Mouse (Mus musculus): ENCODE data around the gene Tmtc2. TPM values are rescaled to one million over a fixed set of nuclear protein-coding genes. Genes with fewer than 3 reads are reported as not detected.

Tmtc2 gene
- polyA plus RNA-seq, 1 experiment from 2014 or later: 0.76 TPM

GRCm38 (mm10) chr10:105384065-105384464 is 190.2 kb downstream of the Tmtc2 start:
- no peaks in the 10 kb centered on the region for H3K36me3 ChIP-seq (ENCODE audit: control insufficient read depth, insufficient read depth)
- H3K9me3 ChIP-seq (replicated peaks; ENCODE audit: control insufficient read depth, low read length): no peaks in the 10 kb centered on the region
- 66% methylated on average over 4 of the region's 4 CpGs for WGBS (ENCODE audit: insufficient replicate concordance)

GRCm38 (mm10) chr10:105381705-105382104 is 192.5 kb downstream of the Tmtc2 start:
- H3K9ac ChIP-seq (ENCODE audit: low read depth, low read length): no peak overlapping the region
- no peak overlapping the region for H3K27ac ChIP-seq (ENCODE audit: low read length)
- WGBS (ENCODE audit: insufficient replicate concordance): 50% methylated on average over 1 of the region's 1 CpGs
- H3K4me1 ChIP-seq (ENCODE audit: control insufficient read depth, low read depth, low read length): no peaks in the 10 kb centered on the region
- H3K4me2 ChIP-seq (ENCODE audit: low read depth, low read length): no peak overlapping the region
- no peak for ATAC-seq (ENCODE audit: low read depth)
- H3K36me3 ChIP-seq (ENCODE audit: control insufficient read depth, insufficient read depth): no peaks in the 10 kb centered on the region
- H3K9me3 ChIP-seq (replicated peaks; ENCODE audit: control insufficient read depth, low read length): no peaks in the 10 kb centered on the region
- no peak overlapping the region for H3K4me3 ChIP-seq (ENCODE audit: low read depth, low read length)
- no peaks in the 10 kb centered on the region for H3K27me3 ChIP-seq (ENCODE audit: control insufficient read depth, insufficient read depth, low read depth, low read length)

More at GRCm38 (mm10) chr10:105384065-105384464, 190.2 kb downstream of the Tmtc2 start:
- H3K4me1 ChIP-seq (ENCODE audit: control insufficient read depth, low read depth, low read length): no peaks in the 10 kb centered on the region
- no peak for ATAC-seq (ENCODE audit: low read depth)
- no peak overlapping the region for H3K4me3 ChIP-seq (ENCODE audit: low read depth, low read length)
- no peak overlapping the region for H3K27ac ChIP-seq (ENCODE audit: low read length)
- no peak overlapping the region for H3K9ac ChIP-seq (ENCODE audit: low read depth, low read length)
- H3K4me2 ChIP-seq (ENCODE audit: low read depth, low read length): no peak overlapping the region
- H3K27me3 ChIP-seq (ENCODE audit: control insufficient read depth, insufficient read depth, low read depth, low read length): no peaks in the 10 kb centered on the region

- ATAC-seq (ENCODE audit: low read depth): no peak
- Histone ChIP-seq H3K4me3 (ENCODE audit: low read depth, low read length) (no peak overlapping the region), H3K27ac (ENCODE audit: low read length) (no peak overlapping the region), H3K4me1 (ENCODE audit: control insufficient read depth, low read depth, low read length) (no peaks in the 10 kb centered on the region), H3K9ac (ENCODE audit: low read depth, low read length) (no peak overlapping the region), H3K9me3 (replicated peaks; ENCODE audit: control insufficient read depth, low read length) (no peaks in the 10 kb centered on the region), H3K27me3 (ENCODE audit: control insufficient read depth, insufficient read depth, low read depth, low read length) (no peaks in the 10 kb centered on the region), H3K36me3 (ENCODE audit: control insufficient read depth, insufficient read depth) (no peaks in the 10 kb centered on the region), H3K4me2 (ENCODE audit: low read depth, low read length) (no peak overlapping the region)
- WGBS (ENCODE audit: insufficient replicate concordance): 67% methylated on average over 5 of the region's 5 CpGs
These were observed 193.0 kb downstream of the Tmtc2 start for GRCm38 (mm10) chr10:105381202-105381601.

- no peaks in the 10 kb centered on the region for H3K27me3 ChIP-seq (ENCODE audit: control insufficient read depth, insufficient read depth, low read depth, low read length)
- H3K9ac ChIP-seq (ENCODE audit: low read depth, low read length): no peak overlapping the region
- H3K36me3 ChIP-seq (ENCODE audit: control insufficient read depth, insufficient read depth): no peaks in the 10 kb centered on the region
- 70% methylated on average over 7 of the region's 7 CpGs for WGBS (ENCODE audit: insufficient replicate concordance)
- H3K9me3 ChIP-seq (replicated peaks; ENCODE audit: control insufficient read depth, low read length): no peaks in the 10 kb centered on the region
- H3K4me1 ChIP-seq (ENCODE audit: control insufficient read depth, low read depth, low read length): no peaks in the 10 kb centered on the region
- no peak for ATAC-seq (ENCODE audit: low read depth)
- no peak overlapping the region for H3K4me3 ChIP-seq (ENCODE audit: low read depth, low read length)
- H3K27ac ChIP-seq (ENCODE audit: low read length): no peak overlapping the region
- H3K4me2 ChIP-seq (ENCODE audit: low read depth, low read length): no peak overlapping the region
These were observed 193.7 kb downstream of the Tmtc2 start for GRCm38 (mm10) chr10:105380584-105380983.

- H3K27ac ChIP-seq (ENCODE audit: low read length): no peak overlapping the region
- peaks cover 3% of the 10 kb centered on the region; the same call in 1 of the 2 replicates for H3K9me3 ChIP-seq (replicated peaks; ENCODE audit: control insufficient read depth, low read length)
- H3K36me3 ChIP-seq (ENCODE audit: control insufficient read depth, insufficient read depth): no peaks in the 10 kb centered on the region
- H3K9ac ChIP-seq (ENCODE audit: low read depth, low read length): no peak overlapping the region
- no peak for ATAC-seq (ENCODE audit: low read depth)
- no peak overlapping the region for H3K4me3 ChIP-seq (ENCODE audit: low read depth, low read length)
- H3K4me1 ChIP-seq (ENCODE audit: control insufficient read depth, low read depth, low read length): no peaks in the 10 kb centered on the region
- WGBS (ENCODE audit: insufficient replicate concordance): 74% methylated on average over 2 of the region's 2 CpGs
- H3K4me2 ChIP-seq (ENCODE audit: low read depth, low read length): no peak overlapping the region
- no peaks in the 10 kb centered on the region for H3K27me3 ChIP-seq (ENCODE audit: control insufficient read depth, insufficient read depth, low read depth, low read length)
These were observed 196.5 kb downstream of the Tmtc2 start for GRCm38 (mm10) chr10:105377711-105378110.

- no peak overlapping the region for H3K9ac ChIP-seq (ENCODE audit: low read depth, low read length)
- 77% methylated on average over 8 of the region's 8 CpGs for WGBS (ENCODE audit: insufficient replicate concordance)
These were observed 201.0 kb downstream of the Tmtc2 start for GRCm38 (mm10) chr10:105373265-105373664.

GRCm38 (mm10) chr10:105368242-105368641 is 206.0 kb downstream of the Tmtc2 start:
- no peaks in the 10 kb centered on the region for H3K36me3 ChIP-seq (ENCODE audit: control insufficient read depth, insufficient read depth)
- H3K27ac ChIP-seq (ENCODE audit: low read length): no peak overlapping the region
- H3K27me3 ChIP-seq (ENCODE audit: control insufficient read depth, insufficient read depth, low read depth, low read length): no peaks in the 10 kb centered on the region
- H3K4me3 ChIP-seq (ENCODE audit: low read depth, low read length): no peak overlapping the region
- H3K4me2 ChIP-seq (ENCODE audit: low read depth, low read length): no peak overlapping the region
- 0 out of 2 replicates have a peak, but pooled peaks have one; percentile 19 for ATAC-seq (ENCODE audit: low read depth)
- H3K9ac ChIP-seq (ENCODE audit: low read depth, low read length): no peak overlapping the region
- no peaks in the 10 kb centered on the region for H3K4me1 ChIP-seq (ENCODE audit: control insufficient read depth, low read depth, low read length)
- WGBS (ENCODE audit: insufficient replicate concordance): 51% methylated on average over 8 of the region's 8 CpGs
- H3K9me3 ChIP-seq (replicated peaks; ENCODE audit: control insufficient read depth, low read length): peaks cover 3% of the 10 kb centered on the region; the same call in 1 of the 2 replicates

More at GRCm38 (mm10) chr10:105373265-105373664, 201.0 kb downstream of the Tmtc2 start:
- Histone ChIP-seq H3K4me3 (ENCODE audit: low read depth, low read length) (no peak overlapping the region), H3K4me2 (ENCODE audit: low read depth, low read length) (no peak overlapping the region), H3K27me3 (ENCODE audit: control insufficient read depth, insufficient read depth, low read depth, low read length) (no peaks in the 10 kb centered on the region), H3K4me1 (ENCODE audit: control insufficient read depth, low read depth, low read length) (no peaks in the 10 kb centered on the region), H3K9me3 (replicated peaks; ENCODE audit: control insufficient read depth, low read length) (peaks cover 3% of the 10 kb centered on the region; the same call in 1 of the 2 replicates), H3K27ac (ENCODE audit: low read length) (no peak overlapping the region), H3K36me3 (ENCODE audit: control insufficient read depth, insufficient read depth) (no peaks in the 10 kb centered on the region)
- ATAC-seq (ENCODE audit: low read depth): no peak

GRCm38 (mm10) chr10:105364480-105364879 is 209.8 kb downstream of the Tmtc2 start:
- Histone ChIP-seq H3K36me3 (ENCODE audit: control insufficient read depth, insufficient read depth) (no peaks in the 10 kb centered on the region), H3K27ac (ENCODE audit: low read length) (no peak overlapping the region), H3K4me3 (ENCODE audit: low read depth, low read length) (no peak overlapping the region), H3K4me2 (ENCODE audit: low read depth, low read length) (no peak overlapping the region), H3K9ac (ENCODE audit: low read depth, low read length) (no peak overlapping the region), H3K9me3 (replicated peaks; ENCODE audit: control insufficient read depth, low read length) (no peaks in the 10 kb centered on the region), H3K4me1 (ENCODE audit: control insufficient read depth, low read depth, low read length) (no peaks in the 10 kb centered on the region), H3K27me3 (ENCODE audit: control insufficient read depth, insufficient read depth, low read depth, low read length) (no peaks in the 10 kb centered on the region)
- no peak for ATAC-seq (ENCODE audit: low read depth)
- WGBS (ENCODE audit: insufficient replicate concordance): 58% methylated on average over 3 of the region's 3 CpGs

GRCm38 (mm10) chr10:105350301-105350700 is 223.9 kb downstream of the Tmtc2 start:
- no peak overlapping the region for H3K9ac ChIP-seq (ENCODE audit: low read depth, low read length)
- H3K4me3 ChIP-seq (ENCODE audit: low read depth, low read length): no peak overlapping the region
- H3K4me2 ChIP-seq (ENCODE audit: low read depth, low read length): no peak overlapping the region
- no peaks in the 10 kb centered on the region for H3K9me3 ChIP-seq (replicated peaks; ENCODE audit: control insufficient read depth, low read length)
- no peaks in the 10 kb centered on the region for H3K4me1 ChIP-seq (ENCODE audit: control insufficient read depth, low read depth, low read length)
- 63% methylated on average over 2 of the region's 2 CpGs for WGBS (ENCODE audit: insufficient replicate concordance)
- ATAC-seq (ENCODE audit: low read depth): no peak
- no peaks in the 10 kb centered on the region for H3K36me3 ChIP-seq (ENCODE audit: control insufficient read depth, insufficient read depth)
- no peaks in the 10 kb centered on the region for H3K27me3 ChIP-seq (ENCODE audit: control insufficient read depth, insufficient read depth, low read depth, low read length)
- H3K27ac ChIP-seq (ENCODE audit: low read length): no peak overlapping the region
